Mouse (Mus musculus): ENCODE results near the gene Ndufs2. TPM values are rescaled to one million over a fixed set of nuclear protein-coding genes. Genes with fewer than 3 reads are reported as not detected.

Gene Ndufs2
- polyA plus RNA-seq, 1 experiment from 2014 or later = 215 TPM

Other genes starting within 250 kb of the Ndufs2 start
- gene Fcgr4, start 232.5 kb downstream of the Ndufs2 start, polyA plus RNA-seq (2015; fragmentation: Nextera tagmentation; extraction: Ambion mirVana) = 0.34 and 0.36 TPM in 2 replicates
- 8.7 and 8.8 TPM in 2 replicates for gene Fcgr3, start 186.5 kb downstream of the Ndufs2 start, polyA plus RNA-seq (2015; fragmentation: Nextera tagmentation; extraction: Ambion mirVana)
- gene Cfap126, start 137.5 kb downstream of the Ndufs2 start, polyA plus RNA-seq (2015; fragmentation: Nextera tagmentation; extraction: Ambion mirVana) = 4.0 and 10.3 TPM in 2 replicates
- gene Sdhc, start 100.8 kb downstream of the Ndufs2 start, polyA plus RNA-seq (2015; fragmentation: Nextera tagmentation; extraction: Ambion mirVana) = 211 and 213 TPM in 2 replicates
- gene Mpz, start 100.7 kb downstream of the Ndufs2 start, polyA plus RNA-seq (2015; fragmentation: Nextera tagmentation; extraction: Ambion mirVana) = 0.23 TPM in 1 of 2 replicates, not detected in the other
- 7.1 and 9.8 TPM in 2 replicates for gene Pcp4l1, start 55.1 kb downstream of the Ndufs2 start, polyA plus RNA-seq (2015; fragmentation: Nextera tagmentation; extraction: Ambion mirVana)
- 0.22 and 0.38 TPM in 2 replicates for gene Nr1i3, start 37.4 kb downstream of the Ndufs2 start, polyA plus RNA-seq (2015; fragmentation: Nextera tagmentation; extraction: Ambion mirVana)
- gene Tomm40l, start 28.9 kb downstream of the Ndufs2 start, polyA plus RNA-seq (2015; fragmentation: Nextera tagmentation; extraction: Ambion mirVana) = 42.0 and 46.6 TPM in 2 replicates
- 1.8 and 4.2 TPM in 2 replicates for gene Apoa2, start 26.3 kb downstream of the Ndufs2 start, polyA plus RNA-seq (2015; fragmentation: Nextera tagmentation; extraction: Ambion mirVana)
- 19.6 and 22.0 TPM in 2 replicates for gene Fcer1g, start 17.0 kb downstream of the Ndufs2 start, polyA plus RNA-seq (2015; fragmentation: Nextera tagmentation; extraction: Ambion mirVana)
- gene Adamts4, start 967 bp downstream of the Ndufs2 start, polyA plus RNA-seq (2015; fragmentation: Nextera tagmentation; extraction: Ambion mirVana) = 8.1 and 8.3 TPM in 2 replicates
- 107 and 111 TPM in 2 replicates for gene B4galt3, start 18.9 kb upstream of the Ndufs2 start, polyA plus RNA-seq (2015; fragmentation: Nextera tagmentation; extraction: Ambion mirVana)
- 46.5 and 53.1 TPM in 2 replicates for gene Ppox, start 29.8 kb upstream of the Ndufs2 start, polyA plus RNA-seq (2015; fragmentation: Nextera tagmentation; extraction: Ambion mirVana)
- 132 and 135 TPM in 2 replicates for gene Usp21, start 36.6 kb upstream of the Ndufs2 start, polyA plus RNA-seq (2015; fragmentation: Nextera tagmentation; extraction: Ambion mirVana)
- gene Ufc1, start 43.6 kb upstream of the Ndufs2 start, polyA plus RNA-seq (2015; fragmentation: Nextera tagmentation; extraction: Ambion mirVana) = 105 and 110 TPM in 2 replicates
- gene Dedd, start 77.8 kb upstream of the Ndufs2 start, polyA plus RNA-seq (2015; fragmentation: Nextera tagmentation; extraction: Ambion mirVana) = 56.6 and 57.3 TPM in 2 replicates
- 57.8 and 62.0 TPM in 2 replicates for gene Nit1, start 94.3 kb upstream of the Ndufs2 start, polyA plus RNA-seq (2015; fragmentation: Nextera tagmentation; extraction: Ambion mirVana)
- gene Pfdn2, start 94.3 kb upstream of the Ndufs2 start, polyA plus RNA-seq (2015; fragmentation: Nextera tagmentation; extraction: Ambion mirVana) = 146 and 149 TPM in 2 replicates
- 3.8 and 4.0 TPM in 2 replicates for gene Klhdc9, start 109.4 kb upstream of the Ndufs2 start, polyA plus RNA-seq (2015; fragmentation: Nextera tagmentation; extraction: Ambion mirVana)
- gene Nectin4, start 118.7 kb upstream of the Ndufs2 start, polyA plus RNA-seq (2015; fragmentation: Nextera tagmentation; extraction: Ambion mirVana) = 0.49 and 0.74 TPM in 2 replicates
- 0.61 and 0.71 TPM in 2 replicates for gene Arhgap30, start 137.6 kb upstream of the Ndufs2 start, polyA plus RNA-seq (2015; fragmentation: Nextera tagmentation; extraction: Ambion mirVana)
- gene Usf1, start 159.9 kb upstream of the Ndufs2 start, polyA plus RNA-seq (2015; fragmentation: Nextera tagmentation; extraction: Ambion mirVana) = 229 and 235 TPM in 2 replicates
- gene Tstd1, start 167.5 kb upstream of the Ndufs2 start, polyA plus RNA-seq (2015; fragmentation: Nextera tagmentation; extraction: Ambion mirVana) = 12.3 and 13.0 TPM in 2 replicates
- gene F11r, start 186.1 kb upstream of the Ndufs2 start, polyA plus RNA-seq (2015; fragmentation: Nextera tagmentation; extraction: Ambion mirVana) = 9.6 and 10.1 TPM in 2 replicates